Mouse (Mus musculus) midbrain, embryonic 16.5 days (tissue): ENCODE results near the gene Nfu1. TPM values are rescaled to one million over a fixed set of nuclear protein-coding genes. Genes with fewer than 3 reads are reported as not detected.
A peak's percentile ranks its signal among the peaks of the same experiment; 100 is the strongest.

Source experiments
- ATAC-seq: fragments of 200-750 bp; cut with Nextera tagmentation; 2 replicates; pipeline ENCODE4 v1.8.0; 2017; ENCODE audit warnings: moderate TSS enrichment
- H3K27ac ChIP-seq: fragments of 300-500 bp; sonication (generic); 2 replicates; pipeline ENCODE4 v1.5.1; 2014; ENCODE audit warnings: mild to moderate bottlenecking, low read length, mixed read lengths
- H3K27me3 ChIP-seq: fragments of 300-500 bp; sonication (generic); 2 replicates; pipeline ENCODE4 v1.6.1; 2014; ENCODE audit warnings: low read depth, low read length, mixed read lengths; ENCODE audit not compliant: control insufficient read depth, insufficient read depth
- H3K36me3 ChIP-seq: fragments of 300-500 bp; sonication (generic); 2 replicates; pipeline ENCODE4 v1.6.1; 2014; ENCODE audit warnings: mild to moderate bottlenecking, low read length, moderate library complexity, mixed read lengths; ENCODE audit not compliant: control insufficient read depth, insufficient read depth
- H3K4me1 ChIP-seq: fragments of 300-500 bp; sonication (generic); 2 replicates; pipeline ENCODE4 v1.6.1; 2014; ENCODE audit warnings: mild to moderate bottlenecking, low read length, mixed read lengths; ENCODE audit not compliant: control insufficient read depth, insufficient read depth
- H3K4me2 ChIP-seq: fragments of 300-500 bp; sonication (generic); 2 replicates; pipeline ENCODE4 v1.6.1; 2014; ENCODE audit warnings: mild to moderate bottlenecking, low read length, mixed read lengths
- H3K4me3 ChIP-seq: fragments of 300-500 bp; sonication (generic); 2 replicates; pipeline ENCODE4 v1.5.1; 2014; ENCODE audit warnings: low read depth, mild to moderate bottlenecking, low read length, moderate library complexity, mixed read lengths
- H3K9ac ChIP-seq: fragments of 300-500 bp; sonication (generic); 2 replicates; pipeline ENCODE4 v1.6.1; 2014; ENCODE audit warnings: low read depth, low read length, mixed read lengths
- H3K9me3 ChIP-seq: fragments of 300-500 bp; sonication (generic); replicated peaks from 2 replicates; pipeline ENCODE4 v1.6.1; 2014; ENCODE audit warnings: mild to moderate bottlenecking, low read length, mixed read lengths; ENCODE audit not compliant: control insufficient read depth, poor library complexity, severe bottlenecking
- WGBS: fragments of 180-500 bp; shearing (Covaris S2); extraction: QIAGEN DNeasy Blood & Tissue Kit; methylation state at CpG from one replicate; pipeline ENCODE4 v1.1.7; 2014; 5-methylcytosine and 5-hydroxymethylcytosine counted together
- polyA plus RNA-seq: library from polyadenylated mRNA; unstranded; fragments of >200 nt; fragmentation: Nextera tagmentation; extraction: Ambion mirVana; gene quantifications from 2 replicates; pipeline ENCODE4 v1.2.1, GENCODE M21; 2015

Nfu1 gene
- polyA plus RNA-seq, 1 experiment from 2014 or later, result 148 TPM

DNA sequence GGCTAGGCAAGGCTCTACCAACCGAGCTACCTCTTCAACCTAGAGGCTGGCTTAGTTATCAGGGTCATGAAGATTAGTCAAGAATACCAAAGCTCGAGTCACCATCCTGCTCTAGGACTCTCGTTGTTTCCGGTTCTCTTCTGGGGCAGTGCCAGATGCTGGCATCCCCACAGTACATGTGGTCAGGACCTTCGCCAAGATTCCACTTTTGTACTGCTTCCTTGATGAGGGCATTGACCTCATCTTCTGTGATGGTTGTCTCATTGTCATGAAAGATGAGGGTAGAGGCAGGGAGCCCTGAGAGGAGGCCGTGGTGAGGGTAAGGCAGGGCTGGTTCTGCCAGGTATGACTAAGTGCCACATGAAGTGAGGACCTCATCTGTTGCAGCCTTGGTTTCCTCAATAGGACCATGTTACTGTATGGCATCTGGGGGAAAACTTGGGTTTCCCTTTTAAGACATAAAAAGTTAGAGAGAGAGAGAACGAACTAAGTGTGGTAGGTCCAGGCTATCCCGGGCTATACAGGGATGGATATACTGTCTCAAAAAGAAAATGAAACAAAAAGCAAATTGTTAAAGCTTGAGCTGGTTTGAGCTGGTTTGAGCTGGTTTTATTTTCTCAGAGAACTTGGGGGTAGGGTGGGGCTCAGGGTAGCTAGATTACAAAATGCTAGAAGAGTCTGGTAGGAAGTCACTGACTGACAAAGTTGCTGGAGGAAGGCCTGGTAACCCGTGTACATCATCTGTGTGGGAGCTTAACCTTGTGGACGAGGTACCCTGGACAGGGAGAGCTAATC, 29.0 kb downstream of the Nfu1 start:
- Histone ChIP-seq H3K4me1 (no peaks in the 10 kb centered on the region), H3K27ac (no peak overlapping the region), H3K4me3 (no peak overlapping the region), H3K9ac (no peak overlapping the region), H3K9me3 (no peaks in the 10 kb centered on the region), H3K27me3 (no peaks in the 10 kb centered on the region), H3K4me2 (no peak overlapping the region), H3K36me3 (no peaks in the 10 kb centered on the region)
- 84% methylated on average over 10 of the region's 10 CpGs for WGBS
- no peak for ATAC-seq

- H3K4me3 ChIP-seq, result no peak overlapping the region
- no peak for ATAC-seq
- no peak overlapping the region for H3K27ac ChIP-seq
- peaks cover 10% of the 10 kb centered on the region for H3K4me1 ChIP-seq
- WGBS, result 86% methylated on average over 8 of the region's 8 CpGs
- no peak overlapping the region for H3K4me2 ChIP-seq
- no peaks in the 10 kb centered on the region for H3K9me3 ChIP-seq
- no peak overlapping the region for H3K9ac ChIP-seq
- H3K27me3 ChIP-seq, result no peaks in the 10 kb centered on the region
- H3K36me3 ChIP-seq, result no peaks in the 10 kb centered on the region
Measured at GRCm38 (mm10) chr6:87039161-87039560, 30.1 kb downstream of the Nfu1 start.

DNA sequence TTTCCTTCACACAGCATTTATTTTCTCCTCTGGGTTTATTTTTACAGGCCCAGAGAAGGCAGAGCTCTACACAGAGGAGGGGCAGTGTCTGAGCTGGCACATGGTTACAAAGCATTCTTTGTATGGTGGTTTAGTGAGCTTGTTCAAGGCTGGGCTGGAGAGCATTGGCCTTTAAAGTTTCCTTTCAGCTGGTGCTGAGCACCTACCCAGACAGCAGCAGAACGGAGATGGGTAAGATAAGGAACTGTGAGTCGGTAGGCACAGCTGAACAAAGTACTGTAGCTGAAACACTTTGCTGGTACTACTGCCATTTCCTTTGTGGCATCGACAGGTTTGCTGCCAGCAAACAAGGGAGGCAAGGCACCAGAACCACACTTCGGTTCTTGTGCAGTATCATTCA, 31.9 kb downstream of the Nfu1 start:
- no peaks in the 10 kb centered on the region for H3K27me3 ChIP-seq
- H3K4me1 ChIP-seq, result peaks cover 15% of the 10 kb centered on the region
- ATAC-seq, result no peak
- no peaks in the 10 kb centered on the region for H3K9me3 ChIP-seq
- H3K4me3 ChIP-seq, result no peak overlapping the region
- 83% methylated on average over 4 of the region's 4 CpGs for WGBS
- no peak overlapping the region for H3K4me2 ChIP-seq
- H3K9ac ChIP-seq, result no peak overlapping the region
- no peaks in the 10 kb centered on the region for H3K36me3 ChIP-seq
- H3K27ac ChIP-seq, result no peak overlapping the region; the same call in 1 of the 2 replicates

GRCm38 (mm10) chr6:87041431-87041830, 32.4 kb downstream of the Nfu1 start:
- Histone ChIP-seq H3K4me3 (peak overlapping the region; percentile 83), H3K4me1 (peaks cover 18% of the 10 kb centered on the region)

GRCm38 (mm10) chr6:87042004-87042336, 32.9 kb downstream of the Nfu1 start:
- no peaks in the 10 kb centered on the region for H3K9me3 ChIP-seq
- peak overlapping the region; percentile 66 for H3K4me2 ChIP-seq
- peak overlapping the region; percentile 98 for H3K9ac ChIP-seq
- under 1% methylated on average over 11 of the region's 11 CpGs for WGBS
- peak; percentile 25 for ATAC-seq
- H3K36me3 ChIP-seq, result no peaks in the 10 kb centered on the region
- peak overlapping the region; percentile 99 for H3K27ac ChIP-seq
- H3K4me3 ChIP-seq, result peak overlapping the region; percentile 83
- no peaks in the 10 kb centered on the region for H3K27me3 ChIP-seq
- peaks cover 18% of the 10 kb centered on the region for H3K4me1 ChIP-seq

More at GRCm38 (mm10) chr6:87041431-87041830, 32.4 kb downstream of the Nfu1 start:
- ATAC-seq, result no peak
- no peaks in the 10 kb centered on the region for H3K9me3 ChIP-seq
- 92% methylated on average over 7 of the region's 7 CpGs for WGBS
- no peak overlapping the region; the same call in 1 of the 2 replicates for H3K27ac ChIP-seq
- no peak overlapping the region for H3K9ac ChIP-seq
- H3K27me3 ChIP-seq, result no peaks in the 10 kb centered on the region
- H3K4me2 ChIP-seq, result peak overlapping the region; percentile 66
- H3K36me3 ChIP-seq, result no peaks in the 10 kb centered on the region

DNA sequence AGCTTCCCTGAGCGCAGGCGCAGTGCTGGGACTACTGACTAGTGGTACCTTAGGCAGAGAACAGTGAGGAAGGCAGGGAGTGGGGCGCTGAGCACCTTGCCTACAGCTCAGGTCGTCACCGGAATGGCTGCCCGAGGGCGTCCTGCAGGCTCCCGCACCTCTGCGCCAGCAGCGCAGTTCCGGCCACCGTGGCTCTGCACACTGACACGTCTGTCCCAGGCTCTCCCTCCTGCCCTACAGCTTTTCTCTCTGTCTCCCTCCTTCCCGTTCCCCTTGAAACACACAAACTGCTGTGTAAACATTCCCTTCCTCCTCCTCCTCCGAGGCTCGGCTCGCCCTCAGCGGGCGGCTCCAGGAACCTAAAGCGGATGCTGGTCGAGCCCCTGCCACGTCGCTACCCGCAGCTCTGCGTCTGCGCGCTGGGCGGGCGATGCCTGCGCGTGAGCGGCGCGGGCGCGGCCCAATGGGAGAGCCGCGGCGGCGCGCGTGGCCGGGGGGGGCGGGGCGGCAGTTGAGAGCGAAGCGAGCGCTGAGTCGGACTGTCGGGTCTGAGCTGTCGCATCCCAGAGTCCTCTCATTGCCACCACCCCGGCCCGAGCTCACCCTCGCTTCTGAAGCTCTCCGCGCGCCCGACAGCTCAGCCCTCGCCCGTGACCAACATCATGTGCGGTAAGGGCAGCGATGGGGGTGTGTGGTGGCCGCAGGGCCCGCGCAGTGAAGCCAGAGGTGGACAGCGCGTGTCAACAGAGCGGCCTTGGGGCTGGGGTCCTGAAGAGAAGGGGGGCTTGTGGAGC, 33.5 kb downstream of the Nfu1 start, which contains the start of gene Gfpt1:
Gene Gfpt1 (plus strand): TSS at position 510 of the 794 bp plus-strand sequence.
- Histone ChIP-seq H3K4me3 (peak within 1 kb of the TSS; percentile 83), H3K36me3 (no peaks in the 10 kb centered on the region), H3K27ac (peak within 1 kb of the TSS; percentile 99), H3K4me2 (peak within 1 kb of the TSS; percentile 66), H3K9me3 (no peaks in the 10 kb centered on the region), H3K9ac (peak within 1 kb of the TSS; percentile 98), H3K4me1 (peaks cover 18% of the 10 kb centered on the region), H3K27me3 (no peaks in the 10 kb centered on the region)
- peak; percentile 98 for ATAC-seq
- WGBS, result under 1% methylated on average over 65 of the region's 68 CpGs

DNA sequence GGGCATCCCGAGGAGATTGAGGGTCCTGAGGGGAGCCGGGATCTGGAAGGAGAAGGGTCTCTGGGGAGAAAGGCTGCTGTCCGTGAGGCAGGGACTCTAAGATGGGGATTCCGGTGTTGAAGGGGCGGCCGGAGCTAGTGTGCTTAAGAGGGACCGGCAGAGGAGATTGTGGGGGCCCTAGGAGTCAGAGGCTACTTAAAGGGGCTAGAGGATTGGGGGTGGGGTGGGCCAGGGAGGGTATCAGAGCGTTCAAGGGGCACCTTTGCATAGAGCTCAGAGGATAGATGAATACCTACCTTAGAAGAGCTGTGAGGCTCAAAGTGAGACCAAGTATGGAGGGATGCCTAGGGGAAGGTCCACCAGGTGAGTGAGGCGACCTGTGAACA, 34.1 kb downstream of the Nfu1 start:
- ATAC-seq, result peak; percentile 50
- Histone ChIP-seq H3K4me3 (peak overlapping the region; percentile 83), H3K36me3 (no peaks in the 10 kb centered on the region)

GRCm38 (mm10) chr6:87044895-87045294, 35.9 kb downstream of the Nfu1 start:
- WGBS, result 86% methylated on average over 2 of the region's 2 CpGs
- no peak overlapping the region for H3K4me2 ChIP-seq
- peaks cover 18% of the 10 kb centered on the region for H3K4me1 ChIP-seq
- no peak for ATAC-seq
- H3K9me3 ChIP-seq, result no peaks in the 10 kb centered on the region
- H3K4me3 ChIP-seq, result no peak overlapping the region
- H3K27ac ChIP-seq, result no peak overlapping the region
- H3K36me3 ChIP-seq, result peaks cover 2% of the 10 kb centered on the region; the same call in 1 of the 2 replicates
- no peak overlapping the region for H3K9ac ChIP-seq
- no peaks in the 10 kb centered on the region for H3K27me3 ChIP-seq

More for the DNA sequence above, 34.1 kb downstream of the Nfu1 start:
- peak overlapping the region; percentile 99 for H3K27ac ChIP-seq
- 3% methylated on average over 9 of the region's 9 CpGs for WGBS
- peaks cover 18% of the 10 kb centered on the region for H3K4me1 ChIP-seq
- H3K9ac ChIP-seq, result peak overlapping the region; percentile 98
- H3K9me3 ChIP-seq, result no peaks in the 10 kb centered on the region
- H3K4me2 ChIP-seq, result peak overlapping the region; percentile 66
- no peaks in the 10 kb centered on the region for H3K27me3 ChIP-seq

- Histone ChIP-seq H3K9me3 (no peaks in the 10 kb centered on the region), H3K27me3 (no peaks in the 10 kb centered on the region), H3K9ac (no peak overlapping the region), H3K4me1 (peaks cover 18% of the 10 kb centered on the region), H3K4me2 (no peak overlapping the region), H3K27ac (no peak overlapping the region), H3K36me3 (peaks cover 2% of the 10 kb centered on the region; the same call in 1 of the 2 replicates), H3K4me3 (no peak overlapping the region)
- no peak for ATAC-seq
- 61% methylated on average over 3 of the region's 3 CpGs for WGBS
Measured at GRCm38 (mm10) chr6:87045507-87045906, 36.5 kb downstream of the Nfu1 start.
